Mouse (Mus musculus) hindbrain, embryonic 16.5 days (tissue): ENCODE measurements around the gene Rpl13a. TPM values are rescaled to one million over a fixed set of nuclear protein-coding genes. Genes with fewer than 3 reads are reported as not detected.

ENCODE experiments used
- ATAC-seq: fragments of 200-750 bp; cut with Nextera tagmentation; 2 replicates; pipeline ENCODE4 v1.8.0; 2017; ENCODE audit warnings: moderate TSS enrichment, moderate library complexity
- H3K27ac ChIP-seq: fragments of 300-500 bp; sonication (generic); 2 replicates; pipeline ENCODE4 v1.5.1; 2014; ENCODE audit warnings: low read depth, mild to moderate bottlenecking, control low read depth, low read length, moderate library complexity
- H3K27me3 ChIP-seq: fragments of 300-500 bp; sonication (generic); replicated peaks from 2 replicates; pipeline ENCODE4 v1.6.1; 2014; ENCODE audit warnings: low read length; ENCODE audit not compliant: control insufficient read depth, insufficient read depth
- H3K36me3 ChIP-seq: fragments of 300-500 bp; sonication (generic); 2 replicates; pipeline ENCODE4 v1.6.1; 2014; ENCODE audit warnings: mild to moderate bottlenecking, low read length, moderate library complexity, mixed read lengths; ENCODE audit not compliant: control insufficient read depth, insufficient read depth
- H3K4me1 ChIP-seq: fragments of 300-500 bp; sonication (generic); 2 replicates; pipeline ENCODE4 v1.6.1; 2014; ENCODE audit warnings: low read depth, low read length; ENCODE audit not compliant: control insufficient read depth, insufficient read depth
- H3K4me2 ChIP-seq: fragments of 300-500 bp; sonication (generic); 2 replicates; pipeline ENCODE4 v1.6.1; 2014; ENCODE audit warnings: mild to moderate bottlenecking, low read length, control low read depth, moderate library complexity
- H3K4me3 ChIP-seq: fragments of 300-500 bp; sonication (generic); 2 replicates; pipeline ENCODE4 v1.5.1; 2014; ENCODE audit warnings: mild to moderate bottlenecking, low read length, control low read depth, moderate library complexity
- H3K9ac ChIP-seq: fragments of 300-500 bp; sonication (generic); 2 replicates; pipeline ENCODE4 v1.6.1; 2014; ENCODE audit warnings: low read depth, mild to moderate bottlenecking, control low read depth, low read length, moderate library complexity
- H3K9me3 ChIP-seq: fragments of 300-500 bp; sonication (generic); 2 replicates; pipeline ENCODE4 v1.6.1; 2014; ENCODE audit warnings: mild to moderate bottlenecking, low read length, moderate library complexity; ENCODE audit not compliant: control insufficient read depth
- WGBS: fragments of 180-500 bp; shearing (Covaris S2); extraction: QIAGEN DNeasy Blood & Tissue Kit; methylation state at CpG from one replicate; pipeline ENCODE4 v1.1.7; 2014; 5-methylcytosine and 5-hydroxymethylcytosine counted together
- polyA plus RNA-seq: library from polyadenylated mRNA; unstranded; fragments of >200 nt; fragmentation: Nextera tagmentation; extraction: Ambion mirVana; gene quantifications from 2 replicates; pipeline ENCODE4 v1.2.1, GENCODE M21; 2015

The Rpl13a gene
- polyA plus RNA-seq, 1 experiment from 2014 or later: 622 TPM

- H3K9ac ChIP-seq: no peak overlapping the region
- H3K27ac ChIP-seq: peak overlapping the region; percentile 60; the same call in 1 of the 2 replicates
- H3K27me3 ChIP-seq: no peaks in the 10 kb centered on the region
- H3K4me3 ChIP-seq: no peak overlapping the region
- no peak for ATAC-seq
- H3K36me3 ChIP-seq: peaks cover 43% of the 10 kb centered on the region
- peaks cover 39% of the 10 kb centered on the region for H3K4me1 ChIP-seq
- no peaks in the 10 kb centered on the region for H3K9me3 ChIP-seq
- peak overlapping the region; percentile 52 for H3K4me2 ChIP-seq
- 21% methylated on average over 7 of the region's 7 CpGs for WGBS
Observed at GRCm38 (mm10) chr7:45125144-45125600, 3.4 kb downstream of the Rpl13a start.

DNA sequence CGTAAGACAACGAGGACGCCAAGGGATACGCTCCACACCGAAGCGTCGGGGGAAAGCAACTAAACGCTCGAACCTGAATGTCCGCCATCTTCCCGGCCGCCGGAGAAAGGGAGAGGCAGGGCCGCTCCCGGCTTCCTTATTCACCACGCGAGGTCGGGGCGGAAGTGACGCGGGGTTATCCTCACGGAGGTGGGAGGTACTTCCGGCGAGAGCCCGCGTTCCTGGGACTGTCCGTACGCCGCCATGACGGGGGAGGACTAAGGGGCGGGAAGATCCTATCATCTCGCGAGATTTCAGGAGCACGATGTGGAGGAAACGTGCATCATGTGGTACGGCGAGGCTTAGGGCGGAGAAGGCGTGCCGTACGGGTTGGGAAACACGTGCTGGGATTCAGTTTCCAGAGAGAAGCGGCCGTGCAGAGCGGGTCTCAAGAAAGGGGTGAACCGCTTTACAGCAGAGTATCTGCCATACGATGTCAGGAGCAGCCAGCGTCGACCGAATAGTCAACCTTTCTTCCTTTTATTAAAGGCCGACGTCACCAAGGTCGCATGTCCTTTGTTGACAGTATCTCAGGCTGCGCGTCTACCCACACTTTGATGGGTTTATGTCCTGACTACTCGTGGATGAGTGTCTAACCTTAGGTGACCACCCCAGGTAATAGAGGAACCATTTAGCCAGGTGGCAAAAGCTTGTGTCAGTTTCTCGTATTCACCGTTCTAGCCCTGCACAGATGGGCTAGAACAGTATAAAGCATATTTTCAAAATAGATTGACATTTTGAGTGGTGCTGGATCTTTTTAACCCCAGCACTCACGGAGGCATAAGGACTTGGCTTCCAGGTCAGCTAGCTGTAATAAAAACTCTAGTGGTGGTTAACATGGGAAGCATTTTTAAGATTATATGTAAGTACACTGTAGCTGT is 4.1 kb downstream of the Rpl13a start, which contains the start of gene Rps11:
Gene Rps11, minus strand, starts transcription at position 216 of the 920 bp plus-strand sequence.
- Histone ChIP-seq H3K4me2 (peak within 1 kb of the TSS; percentile 76), H3K9me3 (no peaks in the 10 kb centered on the region), H3K27ac (peak within 1 kb of the TSS; percentile 83), H3K4me3 (peak within 1 kb of the TSS; percentile 83), H3K9ac (peak within 1 kb of the TSS; percentile 91), H3K4me1 (peaks cover 33% of the 10 kb centered on the region), H3K36me3 (peaks cover 48% of the 10 kb centered on the region), H3K27me3 (no peaks in the 10 kb centered on the region)
- peak; percentile 85 for ATAC-seq
- WGBS: under 1% methylated on average over 59 of the region's 59 CpGs

- 25% methylated on average over 12 of the region's 12 CpGs for WGBS
- H3K9ac ChIP-seq: peak overlapping the region; percentile 91
Observed at GRCm38 (mm10) chr7:45123186-45123570, 5.4 kb downstream of the Rpl13a start.

GRCm38 (mm10) chr7:45122561-45123185 is 5.9 kb downstream of the Rpl13a start:
- H3K4me2 ChIP-seq: peak overlapping the region; percentile 76
- no peak overlapping the region for H3K27ac ChIP-seq
- peaks cover 30% of the 10 kb centered on the region for H3K4me1 ChIP-seq
- ATAC-seq: no peak
- peaks cover 54% of the 10 kb centered on the region for H3K36me3 ChIP-seq
- H3K4me3 ChIP-seq: peak overlapping the region; percentile 83
- H3K27me3 ChIP-seq: no peaks in the 10 kb centered on the region
- peak overlapping the region; percentile 91 for H3K9ac ChIP-seq
- no peaks in the 10 kb centered on the region for H3K9me3 ChIP-seq
- 85% methylated on average over 15 of the region's 15 CpGs for WGBS

More at GRCm38 (mm10) chr7:45123186-45123570, 5.4 kb downstream of the Rpl13a start:
- no peaks in the 10 kb centered on the region for H3K27me3 ChIP-seq
- ATAC-seq: no peak
- H3K36me3 ChIP-seq: peaks cover 54% of the 10 kb centered on the region
- no peak overlapping the region for H3K27ac ChIP-seq
- H3K4me2 ChIP-seq: peak overlapping the region; percentile 76
- H3K4me1 ChIP-seq: peaks cover 32% of the 10 kb centered on the region
- no peaks in the 10 kb centered on the region for H3K9me3 ChIP-seq
- H3K4me3 ChIP-seq: peak overlapping the region; percentile 83

DNA sequence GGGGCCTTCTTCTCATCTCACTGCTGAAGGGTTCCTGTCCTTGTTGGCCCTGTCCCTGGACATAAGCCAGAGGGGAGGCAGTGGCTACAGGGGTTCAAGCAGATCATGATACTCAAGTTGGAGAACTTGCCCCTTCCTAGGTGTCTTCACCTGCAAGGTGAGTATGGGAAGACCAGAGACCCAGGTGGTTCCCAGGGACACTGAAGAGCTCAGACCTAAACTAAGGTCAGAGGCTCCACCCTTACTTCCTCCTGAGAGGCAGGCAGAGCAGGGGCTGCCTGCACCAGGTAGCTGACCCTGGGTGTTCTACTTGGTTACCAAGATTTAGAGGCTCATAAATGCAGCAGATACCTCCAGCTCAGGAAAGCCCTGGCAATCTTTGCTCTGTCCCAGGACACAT is 6.6 kb downstream of the Rpl13a start:
- Histone ChIP-seq H3K4me2 (no peak overlapping the region), H3K9ac (no peak overlapping the region)
- no peak for ATAC-seq

GRCm38 (mm10) chr7:45121404-45121803 is 7.2 kb downstream of the Rpl13a start:
- H3K4me2 ChIP-seq: no peak overlapping the region
- no peaks in the 10 kb centered on the region for H3K9me3 ChIP-seq
- WGBS: 65% methylated on average over 8 of the region's 8 CpGs
- no peak overlapping the region for H3K9ac ChIP-seq
- H3K4me1 ChIP-seq: peaks cover 18% of the 10 kb centered on the region
- ATAC-seq: no peak
- H3K4me3 ChIP-seq: no peak overlapping the region
- no peaks in the 10 kb centered on the region for H3K27me3 ChIP-seq
- no peak overlapping the region for H3K27ac ChIP-seq
- peaks cover 50% of the 10 kb centered on the region for H3K36me3 ChIP-seq

More for the DNA sequence above, 6.6 kb downstream of the Rpl13a start:
- Histone ChIP-seq H3K9me3 (no peaks in the 10 kb centered on the region), H3K27ac (no peak overlapping the region), H3K4me1 (peaks cover 23% of the 10 kb centered on the region), H3K27me3 (no peaks in the 10 kb centered on the region), H3K36me3 (peaks cover 54% of the 10 kb centered on the region), H3K4me3 (no peak overlapping the region)

DNA sequence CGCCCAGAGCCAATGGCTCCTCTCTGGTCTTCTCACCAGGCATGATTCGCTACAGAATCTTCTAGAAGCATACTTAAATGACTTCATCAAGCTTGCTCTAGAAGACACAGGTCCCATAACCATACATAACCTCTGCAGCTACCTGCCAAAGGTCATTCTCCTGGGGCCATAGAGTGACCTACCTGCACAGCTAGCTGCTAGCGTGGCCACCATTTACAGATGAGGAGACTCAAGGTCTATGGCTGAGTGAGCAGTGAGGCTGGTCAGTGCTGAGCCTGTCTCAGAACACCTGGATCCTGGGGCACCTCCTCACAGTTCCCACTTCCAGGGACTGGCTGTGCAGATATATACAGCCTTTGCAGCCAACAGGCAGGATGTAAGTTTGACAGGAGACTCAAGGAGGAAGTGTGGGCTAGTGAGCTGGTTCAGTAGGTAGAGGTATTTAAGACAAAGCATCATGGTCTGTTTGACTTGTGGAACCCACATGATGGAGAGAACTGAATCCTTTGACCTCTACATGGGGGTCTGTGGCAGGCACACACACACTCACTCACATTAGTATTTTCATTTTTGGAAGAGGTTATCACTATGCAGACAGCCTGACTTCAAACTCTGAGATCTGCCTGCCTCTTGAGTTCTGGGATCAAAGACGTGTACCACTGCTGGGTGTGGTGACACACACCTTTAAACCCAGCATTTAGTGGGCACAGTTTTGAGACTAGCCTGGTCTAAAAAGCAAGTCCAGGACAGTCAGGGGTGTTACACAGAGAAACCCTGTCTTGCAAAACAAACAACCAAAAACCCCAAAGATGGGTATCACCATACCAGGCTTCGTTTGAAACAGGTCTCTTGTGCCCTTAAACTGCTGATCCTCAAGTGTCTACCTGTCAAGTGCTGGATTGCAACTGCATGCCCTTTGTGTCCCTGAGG is 8.5 kb downstream of the Rpl13a start:
- no peak overlapping the region for H3K4me3 ChIP-seq
- H3K9ac ChIP-seq: no peak overlapping the region
- WGBS: 86% methylated on average over 5 of the region's 5 CpGs
- H3K4me2 ChIP-seq: no peak overlapping the region
- H3K36me3 ChIP-seq: peaks cover 37% of the 10 kb centered on the region
- H3K27ac ChIP-seq: peak overlapping the region; percentile 23; the same call in 1 of the 2 replicates
- no peak for ATAC-seq
- H3K27me3 ChIP-seq: no peaks in the 10 kb centered on the region
- no peaks in the 10 kb centered on the region for H3K9me3 ChIP-seq
- peaks cover 14% of the 10 kb centered on the region for H3K4me1 ChIP-seq

DNA sequence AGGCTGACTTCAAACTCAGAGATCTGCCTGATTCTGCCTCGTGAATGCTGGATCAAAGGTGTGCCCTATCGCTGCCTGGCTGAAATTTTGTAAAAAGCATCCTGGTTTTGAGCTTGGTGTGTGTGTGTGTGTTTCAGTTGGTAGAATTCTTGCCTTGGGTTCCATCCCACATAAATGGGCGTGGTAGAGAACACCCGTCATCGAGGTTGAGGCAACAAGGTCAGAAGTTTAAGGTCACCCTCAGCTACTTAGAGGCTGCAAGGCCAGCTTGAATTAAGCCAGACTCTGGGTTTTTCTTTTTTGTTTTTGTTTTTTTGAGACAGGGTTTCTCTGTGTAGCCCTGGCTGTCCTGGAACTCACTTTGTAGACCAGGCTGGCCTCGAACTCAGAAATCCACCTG is 10.2 kb downstream of the Rpl13a start:
- Histone ChIP-seq H3K4me2 (no peak overlapping the region), H3K9ac (no peak overlapping the region), H3K27ac (no peak overlapping the region), H3K4me3 (no peak overlapping the region), H3K27me3 (no peaks in the 10 kb centered on the region), H3K4me1 (peaks cover 11% of the 10 kb centered on the region), H3K9me3 (no peaks in the 10 kb centered on the region), H3K36me3 (peaks cover 36% of the 10 kb centered on the region)
- 90% methylated on average over 6 of the region's 6 CpGs for WGBS
- no peak for ATAC-seq
